23 mouse cellular contexts compared by ENCODE assay signal in the genomic region with DNA sequence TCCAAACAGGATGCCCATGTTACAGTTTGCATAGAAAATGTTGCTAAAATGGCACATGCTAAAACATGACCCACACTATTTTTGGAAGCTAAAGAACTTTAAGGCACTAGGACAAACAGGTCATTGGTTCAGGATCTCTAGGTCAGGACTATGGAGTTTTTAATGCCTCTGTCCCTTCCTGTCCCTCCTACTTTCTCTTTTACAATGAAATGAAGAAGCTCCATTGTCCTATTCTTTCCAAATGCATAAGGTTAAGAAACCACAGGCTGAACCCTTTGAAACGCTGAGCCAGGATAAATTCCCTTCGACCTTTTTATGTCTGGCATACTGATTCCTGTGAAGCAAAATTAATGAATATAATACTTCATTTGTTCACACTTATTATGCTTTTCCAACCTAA.
DNase-seq lines count a peak whose midpoint lies in the region; ATAC-seq lines count a peak whose summit lies in the region.
"Had no signal": no experiment of that assay in that cellular context is flagged by ENCODE, and none has a peak within 500 bp of the region (broad histone marks: within the 10 kb centered on the region; RNA-seq: fewer than 3 reads in every experiment).

No protein-coding gene starts in this region.

- peak; percentile 53 for DNase-seq in ES-CJ7 (ENCODE audit: low read depth, low spot score)
- peak; percentile 63 for DNase-seq in R1 (ENCODE audit: low read depth, low spot score)
- DNase-seq in ZHBTc4 (ENCODE audit: low read depth, low spot score), result peak; percentile 25
- DNase-seq in urinary bladder, postnatal 25 days (ENCODE audit: low spot score), result no peak
- no peak for DNase-seq in testis, postnatal 14 days (ENCODE audit: low spot score)
- DNase-seq: adrenal gland, adult 2 months; adrenal gland, adult 8-10 months; adrenal gland, postnatal 10 days; adrenal gland, postnatal 14 days; adrenal gland, postnatal 25 days; adrenal gland, postnatal 36 days; B cell, adult 2 months; cerebellum, adult 11 months; cerebellum, adult 11-12 months; cerebellum, adult 18-20 months; cerebellum, adult 2 months; cerebellum, adult 8-10 months; cerebellum, adult 9-10 months; cerebellum, adult 9-11 months had no signal

- ATAC-seq in cerebellum, adult (ENCODE audit: insufficient number of reproducible peaks, low FRiP score, low TSS enrichment), result no peak
- ATAC-seq: activated CD4-positive, CD25-positive, alpha-beta regulatory T cell, adult 4 months; CD4-positive, CD25-positive, alpha-beta regulatory T cell, adult 4 months; Patski had no signal

Comparison
In these comparisons a context has a peak if more than half of its experiments do, and no peak if none do; other contexts are left out.
1. DNase-seq: peak in ES-CJ7 (single experiment), R1 (single experiment) and ZHBTc4 (single experiment); none in urinary bladder, postnatal 25 days (single experiment) and testis, postnatal 14 days (single experiment).